Mouse (Mus musculus): Measurements from ENCODE around the gene Gata2. TPM values are rescaled to one million over a fixed set of nuclear protein-coding genes. Genes with fewer than 3 reads are reported as not detected.
"Not testable (repeated sequence)": the region's sequence is repeated elsewhere in the genome, so short reads cannot be mapped to it uniquely, and the experiment has no call there.

The Gata2 gene
- 1 to 10 TPM in 1 of 26 experiments, under 1 TPM in 5, not detected in 20; 0.33 to 1.1 (median 0.66) TPM for total RNA-seq (2018; cell fraction: chromatin; rRNA removed)
- 1 to 10 TPM in 1 of 26 experiments, under 1 TPM in 20, not detected in 5; 0.06 to 1.6 (median 0.12) TPM for total RNA-seq (2018; cell fraction: cytosol; rRNA removed)
- 1 to 10 TPM in 4 of 26 experiments, under 1 TPM in 2, not detected in 20; 0.23 to 2.4 (median 1.4) TPM for total RNA-seq (2018; cell fraction: nucleus; rRNA removed)
- 0.34 to 0.56 TPM in 2 of 3 replicates, not detected in the other for polyA plus RNA-seq (2018)

DNA sequence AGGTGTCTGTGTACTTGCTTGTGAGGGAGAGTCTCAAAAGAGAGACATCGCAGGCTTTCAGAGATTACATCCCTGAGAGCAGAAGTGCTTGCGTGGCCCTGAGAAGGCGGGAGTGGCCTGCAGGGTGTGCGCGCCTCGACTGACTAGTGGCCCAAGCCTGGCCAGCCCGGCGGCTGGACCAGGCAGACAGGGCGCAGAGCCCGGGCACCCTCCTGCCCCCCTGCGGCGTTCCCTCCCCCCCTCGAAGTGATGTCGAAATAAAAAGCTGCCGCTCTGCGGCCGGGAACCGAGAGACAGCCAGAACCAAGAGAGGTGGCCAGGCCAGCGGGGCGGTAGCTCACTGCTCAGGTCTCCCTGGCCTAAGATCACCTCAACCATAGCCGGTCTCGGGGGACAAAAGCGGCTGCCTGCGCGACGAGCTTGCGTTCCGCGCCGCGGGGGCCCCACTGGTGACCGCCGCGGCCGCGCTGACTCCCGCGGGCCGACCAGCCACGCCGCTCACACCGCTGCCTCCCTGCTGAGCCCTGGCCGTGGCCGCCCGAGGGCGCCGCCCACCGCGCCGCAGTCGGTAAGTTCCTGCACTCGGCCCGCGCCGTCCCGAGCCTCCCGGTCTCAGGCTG lies at the start of gene Gata2:
Gata2 (plus strand) TSS at position 459 of the 620 bp plus-strand sequence.
- Histone ChIP-seq H3K27ac (no peak within 1 kb of the TSS), H3K4me3 (ENCODE audit: inconsistent target) (no peak within 1 kb of the TSS), H3K36me3 (ENCODE audit: inconsistent target) (no peaks in the 10 kb centered on the region), H3K79me2 (ENCODE audit: inconsistent target) (no peaks in the 10 kb centered on the region)
- WGBS (ENCODE audit: missing documents), result 4% methylated on average over 53 of the region's 57 CpGs

DNA sequence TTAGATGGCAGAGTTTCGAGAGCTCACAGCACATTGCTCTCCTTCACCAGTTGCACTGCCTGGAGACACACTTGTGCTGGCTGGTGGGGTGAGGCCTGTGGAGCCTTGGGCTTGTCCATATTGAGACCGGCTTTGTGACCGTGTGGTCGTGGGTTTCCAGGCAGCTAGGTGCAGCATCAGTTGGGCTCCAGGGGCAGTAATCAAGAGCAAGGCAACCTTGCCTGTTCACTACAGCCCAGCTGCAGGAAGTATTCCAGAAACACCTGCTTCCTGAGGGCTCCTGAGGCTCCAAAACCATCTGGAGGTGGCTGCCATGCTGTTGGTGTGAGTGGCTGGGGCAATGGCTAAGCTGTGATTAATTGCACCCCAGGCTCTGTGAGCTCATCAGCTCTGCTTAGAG lies 47.9 kb upstream of the Gata2 start:
- H3K36me3 ChIP-seq (ENCODE audit: inconsistent target), result no peaks in the 10 kb centered on the region
- no peak overlapping the region for H3K27ac ChIP-seq
- WGBS (ENCODE audit: missing documents), result 78% methylated on average over 4 of the region's 4 CpGs

DNA sequence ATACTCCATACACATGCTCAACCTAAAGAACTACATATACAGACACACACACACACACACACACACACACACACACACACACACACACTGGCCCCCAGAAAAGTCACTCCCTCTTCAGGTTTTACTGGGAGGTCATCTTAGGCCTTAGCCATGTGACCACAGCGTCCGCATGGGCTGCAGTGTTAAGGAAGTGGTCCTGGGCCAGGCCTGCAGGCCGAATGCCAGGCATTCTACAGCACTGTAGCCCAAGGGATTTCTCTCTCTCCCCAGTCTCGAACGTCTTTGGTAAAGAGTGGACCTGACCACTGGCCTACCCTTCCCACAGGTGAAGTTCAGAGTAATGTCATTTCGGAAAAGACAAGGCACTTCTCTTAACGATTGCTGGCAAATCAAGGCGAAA lies 47.1 kb upstream of the Gata2 start:
- Histone ChIP-seq H3K4me3 (ENCODE audit: inconsistent target) (no peak overlapping the region), H3K27ac (no peak overlapping the region), H3K36me3 (ENCODE audit: inconsistent target) (no peaks in the 10 kb centered on the region), H3K79me2 (ENCODE audit: inconsistent target) (no peaks in the 10 kb centered on the region)
- 80% methylated on average over 8 of the region's 8 CpGs for WGBS (ENCODE audit: missing documents)

More for the DNA sequence above, 47.9 kb upstream of the Gata2 start:
- Histone ChIP-seq H3K79me2 (ENCODE audit: inconsistent target) (no peaks in the 10 kb centered on the region), H3K4me3 (ENCODE audit: inconsistent target) (no peak overlapping the region)

DNA sequence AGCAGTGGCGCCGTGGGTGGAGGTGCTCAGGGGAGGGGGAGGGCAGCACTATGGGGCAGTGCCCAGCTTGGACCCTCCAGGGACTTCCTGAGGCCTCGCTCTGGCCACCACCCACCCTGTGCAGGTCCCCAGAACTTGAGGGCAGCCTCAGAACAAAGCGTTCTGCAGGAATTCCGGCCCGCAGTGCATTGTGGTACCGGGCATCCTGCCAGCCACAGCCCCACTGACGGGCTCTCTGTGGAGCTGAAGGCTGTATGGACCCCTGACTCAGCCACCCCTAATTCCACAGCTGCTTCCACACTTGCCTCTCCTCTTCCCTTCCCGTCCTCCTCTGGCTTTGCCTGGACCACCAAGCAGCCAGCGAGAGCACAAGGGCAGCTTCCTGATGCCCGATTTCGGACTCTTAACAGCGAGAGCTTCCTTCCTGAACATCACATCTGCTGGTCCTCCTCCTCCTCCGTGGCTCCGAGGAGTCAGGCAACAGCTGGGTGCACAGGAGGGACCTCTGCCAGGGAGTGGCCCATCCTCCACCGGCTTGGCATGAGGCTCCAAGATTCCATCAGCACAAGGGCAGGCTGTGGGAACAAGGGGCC lies 46.2 kb upstream of the Gata2 start:
- H3K4me3 ChIP-seq (ENCODE audit: inconsistent target), result no peak overlapping the region
- H3K27ac ChIP-seq, result no peak overlapping the region
- WGBS (ENCODE audit: missing documents), result 30% methylated on average over 16 of the region's 16 CpGs
- H3K79me2 ChIP-seq (ENCODE audit: inconsistent target), result no peaks in the 10 kb centered on the region
- no peaks in the 10 kb centered on the region for H3K36me3 ChIP-seq (ENCODE audit: inconsistent target)

DNA sequence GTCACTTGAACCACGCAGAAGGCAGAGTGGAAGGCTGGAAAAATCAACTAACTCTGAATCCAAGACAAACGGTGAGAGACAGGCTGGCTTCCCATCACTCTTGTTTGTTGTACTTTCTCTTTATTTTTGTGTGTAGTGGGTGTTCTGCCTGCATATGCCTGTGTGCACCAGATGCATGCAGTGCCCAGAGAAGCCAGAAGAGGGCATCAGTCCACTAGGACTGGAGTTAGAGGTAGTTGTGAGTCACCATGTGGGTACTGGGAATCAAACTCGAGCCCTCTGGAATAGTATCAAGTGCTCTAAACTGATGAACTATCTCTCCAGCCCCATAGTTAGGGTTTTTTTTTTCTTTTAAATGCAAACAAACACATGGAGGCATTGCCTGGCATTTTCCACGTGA lies 42.4 kb upstream of the Gata2 start:
- no peak overlapping the region for H3K4me3 ChIP-seq (ENCODE audit: inconsistent target)

DNA sequence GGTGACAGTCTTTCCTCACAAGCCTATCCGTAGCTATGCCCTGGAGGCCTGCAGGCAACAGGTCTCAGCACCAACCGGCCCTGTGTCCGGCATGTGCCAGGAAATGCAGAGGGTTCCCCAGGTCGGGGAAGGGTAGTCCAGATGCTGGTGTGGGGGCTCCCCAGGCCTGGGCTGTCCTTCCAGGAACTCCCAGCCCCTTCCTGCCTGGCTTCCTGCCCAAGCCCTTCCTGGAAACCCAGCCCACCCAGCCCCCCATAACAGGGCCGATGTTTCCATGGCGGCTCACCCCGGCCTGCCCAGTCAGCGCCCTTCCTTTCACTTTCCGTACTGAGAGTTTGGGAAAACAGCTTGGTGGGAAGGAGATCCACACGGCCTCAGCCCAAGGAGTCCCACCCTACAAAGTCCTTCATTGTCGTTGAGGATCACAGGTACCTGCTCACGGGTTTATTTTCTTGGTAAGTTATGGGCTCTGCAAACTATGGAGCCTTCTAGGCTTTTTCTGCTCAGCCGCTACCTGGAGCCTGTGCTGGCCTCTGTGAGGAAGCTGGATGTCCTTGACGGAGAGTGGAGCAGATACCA lies 41.5 kb upstream of the Gata2 start:
- no peak overlapping the region for H3K27ac ChIP-seq
- no peaks in the 10 kb centered on the region for H3K79me2 ChIP-seq (ENCODE audit: inconsistent target)
- 50% methylated on average over 14 of the region's 14 CpGs for WGBS (ENCODE audit: missing documents)
- no peak overlapping the region for H3K4me3 ChIP-seq (ENCODE audit: inconsistent target)
- H3K36me3 ChIP-seq (ENCODE audit: inconsistent target), result no peaks in the 10 kb centered on the region

More for the DNA sequence above, 42.4 kb upstream of the Gata2 start:
- Histone ChIP-seq H3K36me3 (ENCODE audit: inconsistent target) (no peaks in the 10 kb centered on the region), H3K79me2 (ENCODE audit: inconsistent target) (no peaks in the 10 kb centered on the region), H3K27ac (no peak overlapping the region)
- whole genome bisulfite sequencing (ENCODE audit: missing documents), result 93% methylated on average over 4 of the region's 4 CpGs

DNA sequence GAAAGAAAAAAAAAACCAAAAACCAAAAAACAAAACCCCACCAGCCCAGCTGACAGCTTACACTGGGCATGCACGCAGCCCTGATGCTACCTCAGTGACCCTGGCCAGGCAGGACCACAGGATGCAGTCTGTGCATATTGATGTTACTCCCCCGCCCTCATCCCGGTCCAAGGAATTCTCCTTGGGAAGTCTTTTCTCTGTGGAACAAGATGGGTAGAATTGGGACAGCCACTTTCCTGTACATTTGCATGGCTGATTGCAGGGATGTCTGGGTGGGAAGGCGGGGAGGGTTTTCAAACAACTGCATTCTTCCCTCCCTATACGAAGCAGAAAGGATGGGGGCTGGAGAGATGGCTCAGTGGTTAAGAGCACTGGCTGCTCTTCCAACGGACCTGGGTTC lies 40.7 kb upstream of the Gata2 start:
- Histone ChIP-seq H3K4me3 (ENCODE audit: inconsistent target) (no peak overlapping the region), H3K79me2 (ENCODE audit: inconsistent target) (no peaks in the 10 kb centered on the region), H3K27ac (no peak overlapping the region), H3K36me3 (ENCODE audit: inconsistent target) (no peaks in the 10 kb centered on the region)
- WGBS (ENCODE audit: missing documents), result 87% methylated on average over 6 of the region's 6 CpGs

DNA sequence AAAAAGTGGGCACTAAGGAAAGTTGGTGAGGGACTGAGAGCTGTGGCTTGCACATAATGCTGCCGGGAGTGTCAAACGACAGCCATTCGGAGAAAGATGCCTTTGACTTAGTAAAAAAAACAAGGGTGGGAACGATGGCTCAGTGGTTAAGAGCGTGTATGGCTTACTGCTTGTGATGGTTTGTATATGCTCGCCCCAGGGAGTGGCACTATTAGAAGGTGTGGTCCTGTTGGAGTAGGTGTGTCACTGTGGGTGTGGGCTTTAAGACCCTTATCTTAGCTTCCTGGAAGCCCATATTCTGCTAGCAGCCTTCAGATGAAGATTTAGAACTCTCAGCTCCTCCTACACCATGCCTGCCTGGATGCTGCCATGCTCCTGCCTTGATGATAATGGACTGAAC lies 38.1 kb upstream of the Gata2 start:
- not testable (repeated sequence) for H3K79me2 ChIP-seq (ENCODE audit: inconsistent target); H3K4me3 ChIP-seq (ENCODE audit: inconsistent target); H3K27ac ChIP-seq; H3K36me3 ChIP-seq (ENCODE audit: inconsistent target)
- 91% methylated on average over 6 of the region's 6 CpGs for WGBS (ENCODE audit: missing documents)

DNA sequence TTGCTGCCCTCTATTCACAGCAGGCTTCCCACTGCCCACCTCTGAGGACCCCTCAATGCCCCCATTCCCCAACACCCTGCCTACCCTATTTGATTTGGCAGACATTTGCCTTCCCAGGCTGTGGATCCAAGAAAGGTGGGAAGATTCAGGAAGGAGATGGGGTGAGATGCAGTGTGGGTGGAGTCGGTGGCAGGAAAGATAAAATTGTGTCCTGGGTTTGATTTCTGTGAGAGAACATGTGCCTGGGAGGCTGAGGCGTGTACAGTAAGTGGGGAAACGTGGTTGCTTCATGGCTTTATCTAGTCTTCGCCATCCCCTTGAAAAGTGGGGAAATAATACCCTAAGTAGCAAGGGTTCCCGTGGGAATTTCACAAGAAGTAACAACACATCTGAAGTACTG lies 34.9 kb upstream of the Gata2 start:
- Histone ChIP-seq H3K4me3 (ENCODE audit: inconsistent target) (no peak overlapping the region), H3K27ac (no peak overlapping the region), H3K36me3 (ENCODE audit: inconsistent target) (no peaks in the 10 kb centered on the region), H3K79me2 (ENCODE audit: inconsistent target) (no peaks in the 10 kb centered on the region)
- WGBS (ENCODE audit: missing documents), result 89% methylated on average over 5 of the region's 5 CpGs

DNA sequence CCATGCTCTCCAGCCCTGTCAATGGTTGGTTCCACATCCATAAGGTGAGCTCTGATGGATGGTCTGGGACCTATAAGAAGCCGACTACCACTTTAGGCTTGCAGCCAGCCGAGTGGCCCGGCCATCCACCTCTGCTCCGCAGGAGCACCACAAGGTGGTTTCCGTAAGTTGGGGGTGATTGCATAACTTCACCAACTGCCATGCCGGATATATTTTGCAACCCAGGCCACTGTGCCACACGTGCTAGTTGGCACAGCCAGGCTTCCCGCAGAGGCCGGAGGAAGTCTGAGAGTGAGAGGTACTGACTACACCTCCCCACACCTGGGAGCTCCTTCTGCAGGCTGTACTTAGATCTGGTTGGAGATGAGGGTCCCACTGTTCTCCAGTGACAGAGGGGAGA lies 27.6 kb upstream of the Gata2 start:
- 22% methylated on average over 9 of the region's 9 CpGs for WGBS (ENCODE audit: missing documents)
- no peak overlapping the region for H3K4me3 ChIP-seq (ENCODE audit: inconsistent target)

DNA sequence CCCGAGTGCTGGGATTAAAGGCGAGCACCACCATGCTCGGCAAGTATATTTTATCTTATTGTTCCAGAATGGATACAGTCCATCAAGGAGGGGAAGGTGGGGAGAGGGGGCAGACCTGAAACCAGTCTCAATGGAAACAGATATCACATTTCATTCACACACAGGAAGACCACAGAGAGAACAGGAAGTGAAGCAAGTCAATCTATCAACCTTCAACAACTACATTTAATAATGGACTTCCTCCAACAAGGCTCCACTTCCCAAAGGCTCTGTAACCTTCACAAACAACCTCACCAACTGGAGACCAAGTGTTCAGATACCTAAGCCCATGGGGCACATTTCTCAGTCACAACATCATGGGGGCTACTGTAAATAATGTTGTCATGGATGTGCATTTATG lies 19.5 kb upstream of the Gata2 start:
- 100% methylated on average over 3 of the region's 3 CpGs for WGBS (ENCODE audit: missing documents)
- no peaks in the 10 kb centered on the region for H3K36me3 ChIP-seq (ENCODE audit: inconsistent target)
- H3K4me3 ChIP-seq (ENCODE audit: inconsistent target), result no peak overlapping the region
- H3K79me2 ChIP-seq (ENCODE audit: inconsistent target), result no peaks in the 10 kb centered on the region
- no peak overlapping the region for H3K27ac ChIP-seq

More for the DNA sequence above, 27.6 kb upstream of the Gata2 start:
- Histone ChIP-seq H3K79me2 (ENCODE audit: inconsistent target) (no peaks in the 10 kb centered on the region), H3K36me3 (ENCODE audit: inconsistent target) (no peaks in the 10 kb centered on the region), H3K27ac (no peak overlapping the region)

DNA sequence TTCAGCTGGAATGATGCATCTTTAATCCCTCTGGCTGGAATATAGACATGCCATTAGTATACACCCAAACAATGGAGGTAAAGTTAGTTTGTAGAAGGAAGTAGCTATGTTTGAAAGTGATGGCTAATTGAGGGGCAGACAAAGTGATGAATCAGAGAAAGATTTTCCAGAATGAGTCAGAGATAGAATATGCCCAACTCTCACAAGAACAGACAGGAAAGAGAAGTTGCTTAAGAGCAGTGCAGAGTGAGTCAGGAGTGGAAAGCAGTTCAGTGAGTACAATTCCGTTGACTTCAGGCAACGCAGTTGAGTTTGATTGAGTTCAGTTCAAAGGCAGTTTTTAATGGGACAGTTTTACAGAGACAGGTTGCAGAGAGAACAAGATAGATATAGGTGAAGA lies 19.0 kb upstream of the Gata2 start:
- Histone ChIP-seq H3K36me3 (ENCODE audit: inconsistent target) (no peaks in the 10 kb centered on the region), H3K27ac (no peak overlapping the region), H3K79me2 (ENCODE audit: inconsistent target) (no peaks in the 10 kb centered on the region), H3K4me3 (ENCODE audit: inconsistent target) (no peak overlapping the region)
- 76% methylated on average over 2 of the region's 2 CpGs for WGBS (ENCODE audit: missing documents)

DNA sequence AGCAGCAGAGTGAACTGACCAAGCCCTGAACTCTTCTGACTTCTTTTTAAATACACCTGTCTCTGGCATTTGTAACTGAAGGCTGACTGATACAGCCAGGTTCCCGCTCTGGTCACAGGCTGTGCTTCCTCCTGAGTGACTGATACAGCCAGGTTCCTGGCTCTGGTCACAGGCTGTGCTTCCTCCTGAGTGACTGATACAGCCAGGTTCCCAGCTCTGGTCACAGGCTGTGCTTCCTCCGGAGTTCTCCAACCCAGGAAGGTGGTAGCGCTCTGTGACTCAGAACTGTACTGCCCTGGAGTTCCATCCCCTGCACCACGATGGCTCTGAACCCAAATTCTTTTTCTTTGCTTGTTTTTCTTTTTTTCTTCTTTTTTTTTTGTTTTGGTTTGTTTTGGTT lies 9.0 kb upstream of the Gata2 start:
- H3K79me2 ChIP-seq (ENCODE audit: inconsistent target), result no peaks in the 10 kb centered on the region
- no peak overlapping the region for H3K4me3 ChIP-seq (ENCODE audit: inconsistent target)
- WGBS (ENCODE audit: missing documents), result 22% methylated on average over 4 of the region's 4 CpGs
- no peak overlapping the region for H3K27ac ChIP-seq
- no peaks in the 10 kb centered on the region for H3K36me3 ChIP-seq (ENCODE audit: inconsistent target)

DNA sequence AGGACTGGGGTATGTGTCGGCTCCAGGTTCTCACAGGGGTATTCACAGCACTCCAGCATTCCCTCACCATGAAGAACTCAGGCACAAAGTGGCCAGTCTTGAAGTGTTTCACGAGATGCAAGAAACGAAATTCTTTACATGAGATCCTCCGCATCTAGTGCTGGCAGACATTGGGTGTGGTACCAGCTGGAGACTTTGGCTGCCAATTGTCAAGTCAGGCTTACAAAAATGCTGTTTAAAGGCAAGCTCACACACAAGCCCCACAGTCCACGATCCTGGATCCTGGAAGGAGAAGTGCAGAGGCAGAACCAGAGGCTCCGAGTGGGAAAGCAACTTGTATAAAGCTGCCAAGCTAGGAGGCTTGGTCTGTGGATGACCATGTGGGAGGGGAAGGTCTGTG lies 5.5 kb upstream of the Gata2 start:
- Histone ChIP-seq H3K27ac (no peak overlapping the region), H3K36me3 (ENCODE audit: inconsistent target) (no peaks in the 10 kb centered on the region), H3K4me3 (ENCODE audit: inconsistent target) (no peak overlapping the region), H3K79me2 (ENCODE audit: inconsistent target) (no peaks in the 10 kb centered on the region)
- 96% methylated on average over 6 of the region's 6 CpGs for WGBS (ENCODE audit: missing documents)
